Mouse (Mus musculus): ENCODE results near the gene Crcp.
"Not testable (repeated sequence)": the region's sequence is repeated elsewhere in the genome, so short reads cannot be mapped to it uniquely, and the experiment has no call there.

Crcp gene

DNA sequence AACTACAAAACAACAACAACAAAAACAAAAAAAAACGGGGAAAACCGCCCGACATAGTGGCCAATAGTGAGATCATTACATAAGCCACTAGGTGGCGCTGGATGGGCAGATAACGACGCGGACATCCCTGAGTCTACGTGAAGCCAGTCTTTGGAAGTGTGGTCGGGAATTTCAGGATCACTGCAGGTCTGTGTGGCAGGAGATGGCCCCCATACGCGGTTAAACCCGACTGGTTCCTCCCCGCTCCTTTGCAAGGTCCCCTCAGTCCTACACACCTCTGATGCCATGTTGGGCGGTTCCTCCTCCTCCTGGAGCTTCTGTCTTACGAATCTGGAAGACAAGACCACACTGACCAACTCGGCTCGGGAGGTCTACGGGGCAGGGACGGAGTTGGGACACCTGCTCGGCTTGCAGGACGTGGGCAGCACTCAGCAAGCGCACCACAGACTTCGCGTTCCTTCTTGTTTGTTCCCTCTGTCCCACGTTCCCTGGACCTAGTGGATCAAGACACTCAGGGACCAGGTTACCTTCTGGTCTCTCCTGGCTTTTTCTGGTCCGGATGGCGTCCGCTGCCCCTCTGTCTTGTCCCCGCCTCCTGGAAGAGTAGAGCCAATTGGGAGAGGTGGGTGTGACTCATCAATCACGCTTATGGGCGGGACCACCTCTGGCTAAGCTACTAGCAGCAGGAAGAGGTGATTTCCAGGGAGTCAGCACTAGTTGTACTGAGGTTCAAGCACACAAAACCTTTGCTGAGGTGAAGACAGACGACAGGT, 5.1 kb upstream of the Crcp start:
- DNase-seq (ENCODE audit: low read depth, low spot score): peak; percentile 83

GRCm38 (mm10) chr5:130027134-130027533, 2.0 kb upstream of the Crcp start:
- no peak for DNase-seq (ENCODE audit: low read depth, low spot score)

DNA sequence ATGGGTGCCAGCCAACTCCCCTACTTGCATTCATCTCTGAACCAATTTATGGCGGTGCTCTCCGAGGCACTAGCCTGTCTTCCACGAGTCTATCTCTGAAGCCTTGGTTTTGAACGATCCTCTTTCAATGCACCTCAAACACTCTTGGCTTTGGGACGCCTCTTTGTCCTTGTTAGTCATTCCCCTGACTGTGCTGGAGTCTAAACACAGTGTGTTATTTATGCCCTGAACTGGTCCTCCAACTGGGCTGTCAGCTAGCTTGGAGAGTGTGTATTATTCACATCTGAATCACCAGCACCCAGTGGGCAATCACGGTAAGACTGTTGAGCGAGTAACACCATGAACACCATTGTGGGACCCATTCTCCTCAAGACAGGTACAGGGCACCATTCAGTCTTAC, 1.4 kb upstream of the Crcp start:
- no peak for DNase-seq (ENCODE audit: low read depth, low spot score)

GRCm38 (mm10) chr5:130031410-130032390, 2.6 kb downstream of the Crcp start:
- DNase-seq (ENCODE audit: low read depth, low spot score): no peak

DNA sequence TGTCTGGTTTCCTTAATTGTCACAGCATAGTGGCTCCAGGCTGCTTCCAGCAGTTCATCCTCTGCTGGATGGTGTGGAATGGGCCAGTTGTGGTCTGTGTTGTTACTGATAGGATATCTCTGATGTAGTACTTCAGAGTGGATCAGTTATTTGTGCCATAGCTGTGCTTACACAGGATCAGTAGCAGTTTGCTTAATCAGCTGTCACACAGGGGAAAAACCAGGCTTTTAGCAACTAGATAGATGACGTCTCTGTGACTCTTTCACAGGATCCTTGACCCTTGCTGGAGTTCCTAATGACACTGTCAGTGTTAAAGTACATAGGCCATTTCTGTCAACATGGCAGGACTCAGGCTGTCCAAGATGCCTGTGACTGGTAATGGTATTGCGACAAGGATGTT, 4.8 kb downstream of the Crcp start:
- no peak for DNase-seq (ENCODE audit: low read depth, low spot score)

- DNase-seq (ENCODE audit: low read depth, low spot score): not testable (repeated sequence)
Observed at GRCm38 (mm10) chr5:130036300-130036699, 7.2 kb downstream of the Crcp start.

DNA sequence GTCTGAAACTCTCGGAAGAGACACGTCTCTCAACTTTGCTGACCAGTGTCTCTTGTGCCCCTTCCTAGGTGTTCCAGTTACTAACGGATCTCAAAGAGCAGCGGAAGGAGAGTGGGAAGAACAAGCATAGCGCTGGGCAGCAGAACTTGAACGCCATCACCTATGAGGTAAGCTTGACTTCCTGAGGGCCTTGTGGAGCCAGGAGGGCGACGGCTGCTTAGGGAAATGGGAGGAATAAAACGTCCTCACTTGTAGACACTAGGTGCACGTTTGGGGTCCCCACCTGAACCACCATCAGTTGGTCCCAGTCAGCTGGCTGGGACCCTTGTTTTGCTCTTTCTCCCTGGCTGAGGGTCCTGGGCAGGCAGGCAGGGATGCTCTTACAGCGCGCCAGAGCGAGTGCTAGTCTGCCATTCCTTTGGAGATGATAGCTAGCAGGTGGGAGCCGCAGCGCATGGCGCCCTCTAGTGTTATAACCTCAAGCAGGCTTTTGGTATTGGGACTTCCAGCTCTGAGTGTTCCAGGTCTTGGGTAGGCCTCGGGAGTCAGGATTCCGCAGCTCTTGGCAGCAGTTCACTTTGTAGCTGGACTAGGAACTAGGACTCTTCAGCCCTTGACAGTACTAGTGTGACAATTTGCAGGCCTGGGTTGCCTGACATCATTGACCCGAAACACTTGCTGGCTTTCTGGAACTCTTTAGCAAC, 8.8 kb downstream of the Crcp start:
- DNase-seq (ENCODE audit: low read depth, low spot score): peak; percentile 77

- DNase-seq (ENCODE audit: low read depth, low spot score): no peak
Observed at GRCm38 (mm10) chr5:130040797-130041196, 11.7 kb downstream of the Crcp start.

GRCm38 (mm10) chr5:130041262-130041661, 12.2 kb downstream of the Crcp start:
- no peak for DNase-seq (ENCODE audit: low read depth, low spot score)

DNA sequence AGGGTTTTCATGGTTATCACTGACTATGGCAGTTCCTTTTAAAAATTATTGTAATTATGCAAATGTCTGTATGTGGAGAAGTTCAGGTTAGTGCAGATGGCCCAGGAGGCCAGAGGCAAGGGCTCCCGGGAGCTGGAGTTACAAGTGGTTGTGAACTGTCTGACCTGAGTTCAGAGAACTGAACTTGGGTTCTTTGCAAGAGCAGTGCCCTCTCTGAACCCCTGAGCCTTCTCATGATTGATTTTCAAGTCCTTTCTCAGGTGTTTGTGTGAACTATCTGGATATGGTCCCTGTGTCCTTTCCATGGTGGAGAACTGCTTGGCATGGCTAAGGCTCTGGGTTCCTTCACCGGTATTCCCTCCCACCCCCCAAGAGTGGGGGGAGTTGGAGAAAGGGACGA, 14.7 kb downstream of the Crcp start:
- no peak for DNase-seq (ENCODE audit: low read depth, low spot score)

DNA sequence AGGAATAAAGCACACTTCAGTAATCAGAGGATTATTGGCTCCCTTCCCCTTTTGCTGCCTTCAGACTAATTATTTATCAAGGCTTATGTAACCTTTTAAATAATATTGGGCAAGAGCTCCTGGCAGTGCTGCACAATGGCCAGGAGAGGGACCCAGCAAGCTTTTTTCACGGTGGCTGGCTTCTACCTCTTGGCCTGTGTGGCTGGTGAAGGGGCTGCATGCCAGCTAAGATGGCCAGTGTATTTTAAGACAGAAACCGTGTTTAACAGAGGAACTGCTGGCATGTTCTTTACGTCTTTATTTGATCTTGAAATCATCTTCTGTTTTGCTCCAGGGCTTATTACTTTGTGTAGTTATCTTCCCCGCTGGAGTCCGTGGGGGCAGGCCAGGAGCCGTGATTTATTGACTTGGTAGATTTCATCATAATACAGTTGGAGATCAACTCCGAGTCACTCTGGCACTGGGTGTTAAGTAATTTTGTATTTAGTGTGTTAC, 15.2 kb downstream of the Crcp start:
- DNase-seq (ENCODE audit: low read depth, low spot score): no peak

DNA sequence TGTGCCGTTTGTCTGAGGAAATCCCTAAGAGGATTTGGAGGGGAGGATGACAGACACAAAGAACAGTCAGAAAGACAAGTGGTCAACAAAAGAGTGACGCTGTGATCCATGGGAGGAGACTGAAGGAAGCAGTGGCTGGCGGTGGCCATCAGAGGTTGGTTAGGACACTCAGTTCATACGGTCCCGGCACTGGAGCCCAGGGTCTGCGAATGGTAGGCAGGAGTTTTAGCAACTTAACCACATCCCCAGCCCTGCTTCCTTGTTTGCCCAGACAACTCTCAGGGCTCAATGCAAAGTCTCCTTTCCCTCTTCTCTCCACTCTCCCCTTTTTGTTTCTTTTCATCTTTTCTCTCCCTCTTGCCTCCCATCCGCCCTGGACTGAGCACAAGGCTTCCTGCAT, 17.0 kb downstream of the Crcp start:
- DNase-seq (ENCODE audit: low read depth, low spot score): no peak

DNA sequence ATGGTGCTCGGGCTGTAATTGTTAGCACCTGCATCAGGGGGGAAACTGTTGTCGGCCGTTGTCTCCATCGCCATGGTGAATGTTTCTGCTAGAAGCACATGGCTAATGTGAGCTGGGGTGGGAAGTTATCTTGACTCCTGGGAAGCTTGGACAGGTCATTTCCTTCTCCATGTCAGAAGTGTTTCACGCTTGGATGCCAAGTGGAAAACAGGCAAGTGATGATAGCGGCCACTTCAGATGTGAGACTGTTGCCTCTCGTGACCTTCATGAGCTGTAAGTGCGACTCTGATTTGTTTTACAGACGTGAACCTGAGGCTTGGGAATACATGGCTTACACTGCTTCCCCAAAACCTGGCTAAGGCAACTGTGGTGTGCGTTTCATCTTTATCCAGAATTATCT, 17.5 kb downstream of the Crcp start:
- no peak for DNase-seq (ENCODE audit: low read depth, low spot score)

DNA sequence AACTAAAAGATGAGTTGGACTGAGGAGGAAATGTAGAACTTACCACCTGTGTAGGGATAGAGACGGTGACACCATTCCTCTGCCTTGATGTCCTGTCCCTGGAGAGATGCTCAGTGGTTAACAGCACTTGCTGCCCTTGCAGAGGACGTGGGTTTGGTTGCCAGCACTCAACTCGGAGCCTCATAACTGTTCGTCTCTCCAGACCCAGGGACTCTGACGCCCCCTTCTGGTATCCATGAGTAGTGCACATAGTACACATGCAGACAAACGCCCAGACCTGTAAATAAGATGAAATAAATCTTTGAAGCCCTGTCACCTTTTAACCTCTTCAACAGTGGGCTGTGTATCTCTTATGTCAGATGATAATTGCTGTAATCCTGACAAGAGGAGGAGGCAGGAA, 17.9 kb downstream of the Crcp start:
- DNase-seq (ENCODE audit: low read depth, low spot score): no peak

GRCm38 (mm10) chr5:130048786-130049520, 19.9 kb downstream of the Crcp start:
- no peak for DNase-seq (ENCODE audit: low read depth, low spot score)

DNA sequence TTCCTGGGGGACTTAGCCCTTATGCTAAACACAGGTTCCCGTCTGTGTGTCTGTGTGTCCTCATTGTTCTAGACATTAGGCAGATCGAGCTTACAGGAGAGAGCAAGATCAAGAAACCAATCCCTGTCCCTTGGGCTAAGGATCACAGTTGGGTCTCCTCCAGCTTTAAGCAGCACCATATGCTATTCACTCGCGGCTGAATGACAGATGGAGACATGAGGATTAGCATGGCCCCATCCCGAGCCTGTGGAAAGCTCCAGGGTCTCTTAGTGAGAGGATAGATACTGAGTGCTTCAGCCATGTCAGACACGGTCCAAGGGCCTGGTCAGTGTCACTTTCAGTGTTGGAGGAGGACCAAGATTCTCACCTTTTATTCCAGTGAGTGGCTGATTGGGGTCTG, 21.3 kb downstream of the Crcp start:
- no peak for DNase-seq (ENCODE audit: low read depth, low spot score)

DNA sequence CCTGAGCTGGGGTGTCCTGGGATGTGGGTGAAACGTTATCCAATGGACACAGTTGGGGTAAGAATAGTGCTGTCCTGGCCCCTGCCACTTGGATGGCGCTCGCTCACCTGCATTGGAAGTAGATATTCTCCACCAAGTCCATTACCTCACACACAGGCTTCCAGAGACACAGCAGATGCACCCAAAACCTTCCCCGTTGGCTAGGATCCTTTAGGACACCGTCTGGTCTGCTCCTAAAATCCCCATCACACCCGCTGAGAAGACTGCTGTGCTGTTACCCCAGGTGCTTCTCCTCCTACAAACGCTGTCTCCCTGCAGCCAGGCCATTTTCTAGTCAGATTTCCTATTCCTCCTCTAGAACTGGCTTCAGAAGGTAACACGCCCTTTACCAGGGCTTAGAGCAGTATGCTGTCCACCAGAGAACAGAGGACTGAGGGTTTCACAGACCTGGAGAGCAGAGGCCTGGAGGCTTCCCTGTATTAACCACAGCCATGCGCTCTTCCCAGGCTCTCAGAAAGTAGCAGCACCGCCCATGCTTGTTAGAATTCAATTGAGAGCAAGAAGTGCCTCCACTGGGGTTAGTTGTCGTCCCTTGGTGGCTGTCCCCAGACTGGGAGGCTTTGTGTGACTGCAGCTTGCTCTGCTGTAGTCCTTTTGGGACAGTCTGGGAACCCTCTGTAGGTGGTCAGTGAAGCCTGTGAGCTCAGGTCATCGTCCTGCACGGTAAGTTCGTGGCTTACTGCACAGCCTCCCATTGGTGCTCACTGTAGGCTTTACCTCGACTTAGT, 22.2 kb downstream of the Crcp start:
- no peak for DNase-seq (ENCODE audit: low read depth, low spot score)

GRCm38 (mm10) chr5:130052510-130052909, 23.4 kb downstream of the Crcp start:
- no peak for DNase-seq (ENCODE audit: low read depth, low spot score)

DNA sequence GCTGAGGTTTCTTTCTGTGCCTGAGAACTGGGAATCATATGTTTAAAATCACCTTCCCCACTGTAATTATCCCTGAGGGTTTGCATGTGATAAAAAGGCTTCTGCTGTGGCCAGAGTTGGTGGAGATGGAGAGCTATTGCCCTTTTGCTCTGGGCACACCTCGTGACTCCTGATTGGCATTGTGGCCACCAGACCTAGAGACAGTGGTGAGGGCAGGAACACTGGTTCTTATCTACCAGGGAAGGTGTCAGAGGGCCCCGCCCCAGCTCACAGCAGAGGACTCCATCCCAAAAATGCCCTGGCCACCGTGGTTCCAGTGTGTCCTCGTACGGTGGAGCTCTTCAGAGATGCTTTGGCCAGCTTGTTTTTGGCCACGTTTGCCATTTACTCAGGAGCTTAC, 23.9 kb downstream of the Crcp start:
- DNase-seq (ENCODE audit: low read depth, low spot score): no peak

DNA sequence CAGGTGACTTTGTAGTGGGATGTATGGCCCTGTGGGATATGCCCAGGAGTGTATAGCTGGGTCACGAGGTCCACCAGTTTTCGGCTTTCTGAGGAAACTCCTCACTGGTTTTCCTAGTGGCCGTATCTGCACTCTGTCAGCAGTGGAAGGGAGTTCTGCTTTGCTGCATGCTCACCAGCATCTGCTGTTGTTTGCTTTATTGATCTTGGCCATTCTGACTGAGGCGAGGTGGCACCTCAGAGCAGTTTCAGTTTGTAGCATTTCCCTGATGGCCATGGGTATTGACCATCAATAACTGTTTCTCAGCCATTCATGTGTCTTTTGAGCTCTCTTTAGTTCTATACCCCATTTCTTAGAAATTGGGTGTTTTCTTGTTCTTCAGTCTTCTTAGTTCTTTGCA, 26.6 kb downstream of the Crcp start:
- no peak for DNase-seq (ENCODE audit: low read depth, low spot score)
